ENCODE assay signal across 22 mouse cellular contexts in genomic region chr1:174637564-174638085, GRCm38 (mm10).
DNase-seq lines count a peak whose midpoint lies in the region; ATAC-seq and TF ChIP-seq lines count a peak whose summit lies in the region.
"Had no signal": no experiment of that assay in that cellular context is flagged by ENCODE, and none has a peak within 500 bp of the region (broad histone marks: within the 10 kb centered on the region; RNA-seq: fewer than 3 reads in every experiment).

No protein-coding gene starts in this region.

- no peaks in the 10 kb centered on the region for H3K36me3 ChIP-seq in forebrain, embryonic 12.5 days (replicated peaks)
- H3K36me3 ChIP-seq in forebrain, embryonic 15.5 days: no peaks in the 10 kb centered on the region
- no peaks in the 10 kb centered on the region for H3K36me3 ChIP-seq in midbrain, postnatal 0 days (ENCODE audit: insufficient read depth, low read length)
- H3K36me3 ChIP-seq in midbrain, embryonic 13.5 days: peaks cover 6% of the 10 kb centered on the region
- H3K36me3 ChIP-seq in forebrain, embryonic 14.5 days (ENCODE audit: control insufficient read depth, insufficient read depth, low read length): no peaks in the 10 kb centered on the region
- H3K36me3 ChIP-seq: heart, embryonic 13.5 days; limb, embryonic 13.5 days had no signal

- H3K9me3 ChIP-seq in forebrain, embryonic 12.5 days: no peaks in the 10 kb centered on the region
- no peaks in the 10 kb centered on the region for H3K9me3 ChIP-seq in forebrain, embryonic 15.5 days
- no peaks in the 10 kb centered on the region for H3K9me3 ChIP-seq in midbrain, postnatal 0 days (ENCODE audit: low read length)
- no peaks in the 10 kb centered on the region for H3K9me3 ChIP-seq in midbrain, embryonic 13.5 days
- no peaks in the 10 kb centered on the region for H3K9me3 ChIP-seq in forebrain, embryonic 14.5 days (replicated peaks; ENCODE audit: control insufficient read depth, low read length)
- H3K9me3 ChIP-seq: heart, embryonic 13.5 days; hindbrain, embryonic 10.5 days; limb, embryonic 13.5 days had no signal

- no peak overlapping the region for H3K9ac ChIP-seq in forebrain, embryonic 12.5 days
- no peak overlapping the region for H3K9ac ChIP-seq in forebrain, embryonic 15.5 days (replicated peaks)
- H3K9ac ChIP-seq in midbrain, postnatal 0 days (replicated peaks; ENCODE audit: low read length, poor library complexity, severe bottlenecking): no peak overlapping the region
- H3K9ac ChIP-seq in midbrain, embryonic 13.5 days (replicated peaks): no peak overlapping the region
- H3K9ac ChIP-seq in forebrain, embryonic 14.5 days (ENCODE audit: low read length): no peak overlapping the region
- H3K9ac ChIP-seq: heart, embryonic 13.5 days; limb, embryonic 13.5 days had no signal

- WGBS in forebrain, embryonic 12.5 days: 38% methylated on average over 6 of the region's 6 CpGs
- WGBS in forebrain, embryonic 15.5 days: 28% methylated on average over 6 of the region's 6 CpGs
- 77% methylated on average over 6 of the region's 6 CpGs for WGBS in midbrain, postnatal 0 days
- 66% methylated on average over 6 of the region's 6 CpGs for WGBS in midbrain, embryonic 13.5 days
- 27% methylated on average over 6 of the region's 6 CpGs for WGBS in forebrain, embryonic 14.5 days

- H3K4me1 ChIP-seq in forebrain, embryonic 12.5 days: peaks cover 4% of the 10 kb centered on the region; the same call in 1 of the 2 replicates
- H3K4me1 ChIP-seq in forebrain, embryonic 15.5 days: no peaks in the 10 kb centered on the region
- H3K4me1 ChIP-seq in midbrain, postnatal 0 days (ENCODE audit: insufficient read depth, low read length): no peaks in the 10 kb centered on the region
- no peaks in the 10 kb centered on the region for H3K4me1 ChIP-seq in midbrain, embryonic 13.5 days (replicated peaks)
- no peaks in the 10 kb centered on the region for H3K4me1 ChIP-seq in forebrain, embryonic 14.5 days (ENCODE audit: control insufficient read depth, insufficient read depth, low read length)
- H3K4me1 ChIP-seq: heart, embryonic 13.5 days; hindbrain, embryonic 10.5 days; limb, embryonic 13.5 days had no signal

- TF ChIP-seq CTCF in midbrain, postnatal 0 days (IDR thresholded peaks at IDR 0.05): no peak

- DNase-seq in midbrain, postnatal 0 days (ENCODE audit: low spot score): peak; percentile 8
- DNase-seq in forebrain, embryonic 14.5 days (ENCODE audit: low spot score): peak; percentile 23
- no peak for DNase-seq in adrenal gland, postnatal 4 days (ENCODE audit: low spot score in 2 of 2)
- no peak for DNase-seq in heart, postnatal 4 days
- DNase-seq: adrenal gland, postnatal 14 days; cerebellum, postnatal 36 days; gastrocnemius, adult 2 months; gastrocnemius, postnatal 36 days; heart, postnatal 10 days; kidney, adult 11 months; kidney, postnatal 14 days; layer of hippocampus, adult 9-11 months; lung, postnatal 36 days; right cerebral cortex, postnatal 14 days had no signal

- H3K4me2 ChIP-seq in forebrain, embryonic 12.5 days: no peak overlapping the region
- H3K4me2 ChIP-seq in forebrain, embryonic 15.5 days (replicated peaks): no peak overlapping the region
- H3K4me2 ChIP-seq in midbrain, postnatal 0 days (ENCODE audit: low read depth, low read length, poor library complexity, severe bottlenecking): no peak overlapping the region
- H3K4me2 ChIP-seq in midbrain, embryonic 13.5 days (replicated peaks): no peak overlapping the region
- H3K4me2 ChIP-seq in forebrain, embryonic 14.5 days (ENCODE audit: low read length): no peak overlapping the region
- H3K4me2 ChIP-seq: heart, embryonic 13.5 days; limb, embryonic 13.5 days; liver, embryonic 11.5 days; midbrain, embryonic 11.5 days had no signal

- H3K27me3 ChIP-seq in forebrain, embryonic 12.5 days: no peaks in the 10 kb centered on the region
- no peaks in the 10 kb centered on the region for H3K27me3 ChIP-seq in forebrain, embryonic 15.5 days
- H3K27me3 ChIP-seq in midbrain, postnatal 0 days (ENCODE audit: insufficient read depth, low read length): no peaks in the 10 kb centered on the region
- H3K27me3 ChIP-seq in midbrain, embryonic 13.5 days: no peaks in the 10 kb centered on the region
- H3K27me3 ChIP-seq in forebrain, embryonic 14.5 days (replicated peaks; ENCODE audit: control insufficient read depth, insufficient read depth, low read length): no peaks in the 10 kb centered on the region
- H3K27me3 ChIP-seq: heart, embryonic 13.5 days; limb, embryonic 13.5 days had no signal

- ATAC-seq in forebrain, embryonic 12.5 days (ENCODE audit: low FRiP score): peak; percentile 60
- no peak for ATAC-seq in forebrain, embryonic 15.5 days (replicated peaks)
- ATAC-seq in midbrain, postnatal 0 days (ENCODE audit: low FRiP score): no peak
- ATAC-seq in midbrain, embryonic 13.5 days: no peak
- ATAC-seq in forebrain, embryonic 14.5 days: peak; percentile 63

- no peak overlapping the region for H3K4me3 ChIP-seq in forebrain, embryonic 12.5 days (replicated peaks)
- H3K4me3 ChIP-seq in forebrain, embryonic 15.5 days: no peak overlapping the region
- no peak overlapping the region for H3K4me3 ChIP-seq in midbrain, postnatal 0 days (ENCODE audit: low read depth, low read length)
- no peak overlapping the region for H3K4me3 ChIP-seq in midbrain, embryonic 13.5 days (replicated peaks)
- H3K4me3 ChIP-seq in forebrain, embryonic 14.5 days (ENCODE audit: low read depth, low read length): no peak overlapping the region
- H3K4me3 ChIP-seq: gastrocnemius, adult 2 months; heart, embryonic 13.5 days; hindbrain, embryonic 10.5 days; limb, embryonic 13.5 days had no signal

- no peak overlapping the region for H3K27ac ChIP-seq in forebrain, embryonic 12.5 days
- no peak overlapping the region for H3K27ac ChIP-seq in forebrain, embryonic 15.5 days (replicated peaks)
- no peak overlapping the region for H3K27ac ChIP-seq in midbrain, postnatal 0 days (ENCODE audit: low read depth, low read length)
- H3K27ac ChIP-seq in midbrain, embryonic 13.5 days: no peak overlapping the region
- H3K27ac ChIP-seq in forebrain, embryonic 14.5 days (ENCODE audit: low read depth, low read length): no peak overlapping the region
- H3K27ac ChIP-seq: gastrocnemius, adult 2 months; heart, embryonic 13.5 days; hindbrain, embryonic 10.5 days; limb, embryonic 13.5 days had no signal

Comparison
In these comparisons a context has a peak if more than half of its experiments do, and no peak if none do; other contexts are left out.
1. ATAC-seq: peak in forebrain, embryonic 12.5 days (single experiment) and forebrain, embryonic 14.5 days (single experiment); none in forebrain, embryonic 15.5 days (single experiment), midbrain, postnatal 0 days (single experiment) and midbrain, embryonic 13.5 days (single experiment).
2. DNase-seq: peak in midbrain, postnatal 0 days (single experiment) and forebrain, embryonic 14.5 days (single experiment); none in adrenal gland, postnatal 4 days (0 of 2) and heart, postnatal 4 days (single experiment).